Mouse (Mus musculus) forebrain, embryonic 14.5 days (tissue): Measurements from ENCODE around the gene Aak1. TPM values are rescaled to one million over a fixed set of nuclear protein-coding genes. Genes with fewer than 3 reads are reported as not detected.

ENCODE experiments used
- ATAC-seq: fragments of 200-750 bp; cut with Nextera tagmentation; 2 replicates; pipeline ENCODE4 v1.8.0; 2017; ENCODE audit warnings: mild to moderate bottlenecking, moderate library complexity
- DNase-seq: peaks from one replicate; pipeline ENCODE4 v3.0.0-alpha.2; 2015; ENCODE audit warnings: low spot score
- H3K27ac ChIP-seq: fragments of 300-500 bp; sonication (generic); 2 replicates; pipeline ENCODE4 v1.5.1; 2014; ENCODE audit warnings: low read depth, mild to moderate bottlenecking, control low read depth, low read length, moderate library complexity
- H3K27me3 ChIP-seq: fragments of 300-500 bp; sonication (generic); replicated peaks from 2 replicates; pipeline ENCODE4 v1.6.1; 2014; ENCODE audit warnings: low read length, control low read depth, mixed read lengths; ENCODE audit not compliant: control insufficient read depth, insufficient read depth
- H3K36me3 ChIP-seq: fragments of 300-500 bp; sonication (generic); 2 replicates; pipeline ENCODE4 v1.6.1; 2014; ENCODE audit warnings: low read length, control low read depth; ENCODE audit not compliant: control insufficient read depth, insufficient read depth
- H3K4me1 ChIP-seq: fragments of 300-500 bp; sonication (generic); 2 replicates; pipeline ENCODE4 v1.6.1; 2014; ENCODE audit warnings: antibody characterized with exemption, low read length, control low read depth; ENCODE audit not compliant: control insufficient read depth, insufficient read depth
- H3K4me2 ChIP-seq: fragments of 300-500 bp; sonication (generic); 2 replicates; pipeline ENCODE4 v1.6.1; 2014; ENCODE audit warnings: mild to moderate bottlenecking, control low read depth, low read length
- H3K4me3 ChIP-seq: fragments of 300-500 bp; sonication (generic); 2 replicates; pipeline ENCODE4 v1.5.1; 2014; ENCODE audit warnings: low read depth, low read length, control low read depth
- H3K9ac ChIP-seq: fragments of 300-500 bp; sonication (generic); 2 replicates; pipeline ENCODE4 v1.6.1; 2014; ENCODE audit warnings: mild to moderate bottlenecking, low read length, control low read depth, moderate library complexity
- H3K9me3 ChIP-seq: fragments of 300-500 bp; sonication (generic); replicated peaks from 2 replicates; pipeline ENCODE4 v1.6.1; 2016; ENCODE audit warnings: low read length, control low read depth, mixed read lengths; ENCODE audit not compliant: control insufficient read depth
- WGBS: fragments of 180-500 bp; shearing (Covaris S2); extraction: QIAGEN DNeasy Blood & Tissue Kit; methylation state at CpG from one replicate; pipeline ENCODE4 v1.1.7; 2014; 5-methylcytosine and 5-hydroxymethylcytosine counted together
- polyA plus RNA-seq: library from polyadenylated mRNA; unstranded; fragments of >200 nt; fragmentation: Nextera tagmentation; extraction: Ambion mirVana; gene quantifications from 2 replicates; pipeline ENCODE4 v1.2.1, GENCODE M21; 2014

The Aak1 gene
- polyA plus RNA-seq, 1 experiment from 2014 or later = 23.5 TPM

GRCm38 (mm10) chr6:86829768-86830167, 19.5 kb upstream of the Aak1 start:
- no peak overlapping the region for H3K27ac ChIP-seq
- H3K4me2 ChIP-seq = no peak overlapping the region
- WGBS = 80% methylated on average over 6 of the region's 6 CpGs
- H3K27me3 ChIP-seq = no peaks in the 10 kb centered on the region
- DNase-seq (no peak), ATAC-seq (no peak)
- no peak overlapping the region for H3K9ac ChIP-seq
- no peaks in the 10 kb centered on the region for H3K36me3 ChIP-seq
- H3K4me3 ChIP-seq = no peak overlapping the region
- no peaks in the 10 kb centered on the region for H3K9me3 ChIP-seq
- no peaks in the 10 kb centered on the region for H3K4me1 ChIP-seq

- Histone ChIP-seq H3K9ac (no peak overlapping the region), H3K4me3 (no peak overlapping the region), H3K27me3 (no peaks in the 10 kb centered on the region), H3K4me2 (no peak overlapping the region), H3K4me1 (no peaks in the 10 kb centered on the region), H3K9me3 (no peaks in the 10 kb centered on the region), H3K27ac (no peak overlapping the region), H3K36me3 (no peaks in the 10 kb centered on the region)
- ATAC-seq = no peak
- DNase-seq = no peak
- WGBS = 78% methylated on average over 10 of the region's 10 CpGs
Observed at GRCm38 (mm10) chr6:86830738-86831500, 18.4 kb upstream of the Aak1 start.

GRCm38 (mm10) chr6:86832802-86833502, 16.4 kb upstream of the Aak1 start:
- ATAC-seq (no peak), DNase-seq (no peak)
- 75% methylated on average over 13 of the region's 13 CpGs for WGBS
- Histone ChIP-seq H3K4me1 (no peaks in the 10 kb centered on the region), H3K4me2 (no peak overlapping the region), H3K4me3 (no peak overlapping the region), H3K9ac (no peak overlapping the region), H3K27me3 (no peaks in the 10 kb centered on the region), H3K9me3 (no peaks in the 10 kb centered on the region), H3K27ac (no peak overlapping the region), H3K36me3 (no peaks in the 10 kb centered on the region)

- H3K4me2 ChIP-seq = no peak overlapping the region
- no peaks in the 10 kb centered on the region for H3K9me3 ChIP-seq
- no peak overlapping the region for H3K9ac ChIP-seq
- no peak overlapping the region for H3K27ac ChIP-seq
- no peaks in the 10 kb centered on the region for H3K27me3 ChIP-seq
- 67% methylated on average over 2 of the region's 2 CpGs for WGBS
- H3K36me3 ChIP-seq = no peaks in the 10 kb centered on the region
- no peaks in the 10 kb centered on the region for H3K4me1 ChIP-seq
- H3K4me3 ChIP-seq = no peak overlapping the region
- DNase-seq (no peak), ATAC-seq (no peak)
Observed at GRCm38 (mm10) chr6:86839089-86839488, 10.2 kb upstream of the Aak1 start.

- H3K36me3 ChIP-seq = no peaks in the 10 kb centered on the region
- H3K4me2 ChIP-seq = no peak overlapping the region
- no peak for DNase-seq
- 67% methylated on average over 3 of the region's 3 CpGs for WGBS
- no peak for ATAC-seq
- no peak overlapping the region for H3K27ac ChIP-seq
- no peak overlapping the region for H3K4me3 ChIP-seq
- no peaks in the 10 kb centered on the region for H3K27me3 ChIP-seq
- H3K4me1 ChIP-seq = no peaks in the 10 kb centered on the region
- H3K9ac ChIP-seq = no peak overlapping the region
- H3K9me3 ChIP-seq = no peaks in the 10 kb centered on the region
Observed at GRCm38 (mm10) chr6:86841949-86842348, 7.4 kb upstream of the Aak1 start.

GRCm38 (mm10) chr6:86843636-86844035, 5.7 kb upstream of the Aak1 start:
- no peak overlapping the region for H3K9ac ChIP-seq
- H3K4me2 ChIP-seq = no peak overlapping the region
- ATAC-seq (no peak), DNase-seq (no peak)
- 90% methylated on average over 3 of the region's 3 CpGs for WGBS
- no peak overlapping the region for H3K27ac ChIP-seq
- H3K36me3 ChIP-seq = no peaks in the 10 kb centered on the region
- H3K4me1 ChIP-seq = peaks cover 6% of the 10 kb centered on the region; the same call in 1 of the 2 replicates
- no peaks in the 10 kb centered on the region for H3K27me3 ChIP-seq
- no peaks in the 10 kb centered on the region for H3K9me3 ChIP-seq
- H3K4me3 ChIP-seq = no peak overlapping the region

GRCm38 (mm10) chr6:86846467-86846866, 2.9 kb upstream of the Aak1 start:
- H3K4me2 ChIP-seq = no peak overlapping the region
- WGBS = 91% methylated on average over 4 of the region's 4 CpGs
- ATAC-seq (no peak), DNase-seq (no peak)
- H3K27ac ChIP-seq = no peak overlapping the region
- H3K9ac ChIP-seq = no peak overlapping the region
- H3K4me1 ChIP-seq = peaks cover 13% of the 10 kb centered on the region
- H3K36me3 ChIP-seq = no peaks in the 10 kb centered on the region
- no peaks in the 10 kb centered on the region for H3K27me3 ChIP-seq
- H3K9me3 ChIP-seq = no peaks in the 10 kb centered on the region
- H3K4me3 ChIP-seq = no peak overlapping the region

GRCm38 (mm10) chr6:86847816-86848215, 1.5 kb upstream of the Aak1 start:
- H3K4me2 ChIP-seq = peak overlapping the region; percentile 86
- no peaks in the 10 kb centered on the region for H3K27me3 ChIP-seq
- DNase-seq (no peak), ATAC-seq (no peak)
- H3K9ac ChIP-seq = peak overlapping the region; percentile 91
- no peaks in the 10 kb centered on the region for H3K36me3 ChIP-seq
- 98% methylated on average over 8 of the region's 8 CpGs for WGBS
- H3K4me3 ChIP-seq = no peak overlapping the region; the same call in 1 of the 2 replicates
- H3K9me3 ChIP-seq = no peaks in the 10 kb centered on the region
- H3K27ac ChIP-seq = no peak overlapping the region
- peaks cover 22% of the 10 kb centered on the region for H3K4me1 ChIP-seq

- Histone ChIP-seq H3K9ac (peak overlapping the region; percentile 91), H3K27ac (peak overlapping the region; percentile 93), H3K4me1 (peaks cover 22% of the 10 kb centered on the region), H3K27me3 (no peaks in the 10 kb centered on the region), H3K9me3 (no peaks in the 10 kb centered on the region), H3K4me2 (peak overlapping the region; percentile 86), H3K4me3 (peak overlapping the region; percentile 76), H3K36me3 (no peaks in the 10 kb centered on the region)
- under 1% methylated on average over 12 of the region's 12 CpGs for WGBS
- peak; percentile 35 for ATAC-seq
- no peak for DNase-seq
Observed at GRCm38 (mm10) chr6:86848580-86848914, 770 bp upstream of the Aak1 start.
